Mouse (Mus musculus): ENCODE measurements around the gene Tnfrsf12a.
A peak's percentile ranks its signal among the peaks of the same experiment; 100 is the strongest.

The Tnfrsf12a gene

GRCm38 (mm10) chr17:23651363-23651762 is 25.9 kb downstream of the Tnfrsf12a start:
- DNase-seq (ENCODE audit: low spot score in 2 of 2) = no peak

GRCm38 (mm10) chr17:23645894-23646293 is 31.4 kb downstream of the Tnfrsf12a start:
- DNase-seq (ENCODE audit: low spot score in 2 of 2) = no peak

DNA sequence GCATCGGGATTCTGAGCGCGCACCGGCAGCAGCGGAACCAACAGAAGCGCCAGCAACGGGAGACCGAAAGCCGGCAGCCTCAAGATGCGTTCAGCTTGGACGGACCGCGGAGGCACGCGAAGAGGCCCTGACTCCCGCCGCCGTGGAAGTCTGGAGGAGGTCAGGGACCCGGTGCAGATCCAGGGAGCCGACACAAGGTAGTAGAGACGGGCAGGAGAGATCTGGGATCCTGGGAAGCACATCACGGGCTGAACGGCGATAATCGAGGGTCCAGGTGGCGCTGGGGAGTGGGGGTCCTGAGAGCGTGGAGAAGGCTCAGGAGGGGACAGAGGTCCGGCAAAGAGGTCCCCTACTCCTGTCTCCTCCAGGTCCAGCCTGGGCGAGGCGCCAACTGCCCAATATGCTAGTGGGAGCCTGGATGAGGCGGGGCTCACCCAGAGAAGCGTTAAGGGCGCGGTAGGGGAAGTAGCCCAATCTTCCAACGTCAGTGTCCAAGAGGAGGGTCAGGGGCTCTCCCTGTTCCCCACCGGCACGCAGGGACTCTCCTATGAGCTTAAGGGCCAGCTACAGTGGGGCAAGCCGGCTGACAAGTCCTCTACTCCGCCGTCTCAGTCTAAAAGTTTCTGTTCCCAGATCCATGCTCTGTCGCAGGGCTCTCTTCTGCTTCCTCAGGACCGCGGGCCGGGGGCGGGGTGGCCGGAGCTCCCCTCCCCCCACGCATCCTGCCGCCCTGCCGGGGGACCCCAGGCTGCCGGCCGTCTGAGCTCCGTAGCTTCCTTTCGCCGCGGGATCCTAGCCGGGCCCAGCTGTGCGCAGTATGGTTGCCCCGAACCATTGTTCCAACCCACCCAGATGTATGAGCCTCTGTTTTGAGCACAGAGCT is 32.4 kb downstream of the Tnfrsf12a start, which contains the start of gene Mmp25:
TSS of gene Mmp25 (minus strand) at position 665 of the 883 bp plus-strand sequence.
- DNase-seq (ENCODE audit: low spot score in 2 of 2) = no peak

- no peak for DNase-seq (ENCODE audit: low spot score in 2 of 2)
Measured at GRCm38 (mm10) chr17:23631241-23631640, 46.0 kb downstream of the Tnfrsf12a start.

GRCm38 (mm10) chr17:23630195-23631020 is 46.9 kb downstream of the Tnfrsf12a start:
- peak; percentile 75 to 84 for DNase-seq (ENCODE audit: low spot score in 2 of 2)

GRCm38 (mm10) chr17:23627813-23628212 is 49.5 kb downstream of the Tnfrsf12a start:
- DNase-seq (ENCODE audit: low spot score in 2 of 2) = no peak
